Mouse (Mus musculus): Measurements from ENCODE around the gene Ckmt2. TPM values are rescaled to one million over a fixed set of nuclear protein-coding genes. Genes with fewer than 3 reads are reported as not detected.

Gene Ckmt2
- polyA plus RNA-seq, 1 experiment: not detected

GRCm38 (mm10) chr13:91824845-91825550 is 51.7 kb downstream of the Ckmt2 start:
- Histone ChIP-seq H3K4me1 (ENCODE audit: control insufficient read depth, insufficient read depth, insufficient read length, low read length) (no peaks in the 10 kb centered on the region), H3K36me3 (ENCODE audit: control insufficient read depth, insufficient read depth, low read length) (no peaks in the 10 kb centered on the region), H3K27ac (ENCODE audit: insufficient read depth, low read depth, low read length) (no peak overlapping the region), H3K4me3 (ENCODE audit: low read depth, low read length) (no peak overlapping the region), H3K27me3 (ENCODE audit: control insufficient read depth, insufficient read depth, low read length) (no peaks in the 10 kb centered on the region)
- 62% methylated on average over 4 of the region's 4 CpGs for WGBS
- TF ChIP-seq POLR2A (IDR thresholded peaks at IDR 0.05; ENCODE audit: low read depth, low read length) (no peak), CTCF (IDR thresholded peaks at IDR 0.05; ENCODE audit: extremely low read depth, insufficient read length, insufficient replicate concordance, low read depth, low read length) (no peak)

GRCm38 (mm10) chr13:91823735-91824134 is 53.0 kb downstream of the Ckmt2 start:
- TF ChIP-seq POLR2A (IDR thresholded peaks at IDR 0.05; ENCODE audit: low read depth, low read length) (no peak), CTCF (IDR thresholded peaks at IDR 0.05; ENCODE audit: extremely low read depth, insufficient read length, insufficient replicate concordance, low read depth, low read length) (no peak)
- H3K27me3 ChIP-seq (ENCODE audit: control insufficient read depth, insufficient read depth, low read length): no peaks in the 10 kb centered on the region
- H3K4me1 ChIP-seq (ENCODE audit: control insufficient read depth, insufficient read depth, insufficient read length, low read length): no peaks in the 10 kb centered on the region
- no peak overlapping the region for H3K27ac ChIP-seq (ENCODE audit: insufficient read depth, low read depth, low read length)
- H3K36me3 ChIP-seq (ENCODE audit: control insufficient read depth, insufficient read depth, low read length): no peaks in the 10 kb centered on the region
- H3K4me3 ChIP-seq (ENCODE audit: low read depth, low read length): no peak overlapping the region
- WGBS: 74% methylated on average over 6 of the region's 6 CpGs

DNA sequence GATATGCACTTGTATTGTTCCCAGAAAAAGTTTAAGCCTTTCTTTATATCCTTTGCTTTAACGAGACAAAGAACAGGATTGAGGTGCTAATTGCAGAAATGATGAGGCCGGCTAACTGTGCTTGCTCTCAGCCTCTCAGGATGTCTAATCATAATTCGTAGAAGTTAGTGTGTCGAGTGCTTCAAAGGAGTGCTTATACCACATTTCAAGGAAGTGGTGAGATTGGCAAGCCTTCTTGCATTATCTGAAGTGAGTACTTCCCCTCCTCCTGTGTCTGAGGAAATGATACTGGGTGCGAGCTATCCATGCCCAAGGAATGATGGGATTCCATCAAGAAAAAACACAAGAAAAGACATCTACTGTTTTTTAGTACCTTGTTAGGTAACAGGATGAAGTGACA is 62.0 kb downstream of the Ckmt2 start:
- Histone ChIP-seq H3K27ac (ENCODE audit: insufficient read depth, low read depth, low read length) (no peak overlapping the region), H3K4me3 (ENCODE audit: low read depth, low read length) (no peak overlapping the region), H3K4me1 (ENCODE audit: control insufficient read depth, insufficient read depth, insufficient read length, low read length) (no peaks in the 10 kb centered on the region), H3K27me3 (ENCODE audit: control insufficient read depth, insufficient read depth, low read length) (no peaks in the 10 kb centered on the region), H3K36me3 (ENCODE audit: control insufficient read depth, insufficient read depth, low read length) (no peaks in the 10 kb centered on the region)
- WGBS: 83% methylated on average over 5 of the region's 5 CpGs
- no peak for TF ChIP-seq POLR2A (IDR thresholded peaks at IDR 0.05; ENCODE audit: low read depth, low read length)
- no peak for TF ChIP-seq CTCF (IDR thresholded peaks at IDR 0.05; ENCODE audit: extremely low read depth, insufficient read length, insufficient replicate concordance, low read depth, low read length)

DNA sequence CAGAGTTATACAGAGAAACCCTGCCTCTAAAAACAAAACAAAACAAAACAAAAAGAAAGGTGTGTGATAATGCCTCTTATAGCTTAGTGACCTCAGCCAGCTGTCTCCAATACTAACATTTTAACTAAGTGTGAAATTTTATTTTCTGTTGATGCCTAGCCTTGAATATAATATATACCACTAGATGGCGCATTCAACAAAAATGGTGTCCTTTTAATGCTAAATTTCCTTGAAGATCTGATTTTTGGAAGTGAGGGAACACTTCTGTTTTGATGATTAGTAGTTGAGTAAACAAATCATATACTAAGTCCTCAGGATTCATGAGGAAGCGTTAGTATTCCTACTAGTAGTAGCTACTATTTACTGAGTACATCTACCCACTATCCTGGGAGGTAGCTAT is 67.2 kb downstream of the Ckmt2 start:
- Histone ChIP-seq H3K4me1 (ENCODE audit: control insufficient read depth, insufficient read depth, insufficient read length, low read length) (no peaks in the 10 kb centered on the region; the same call in 1 of the 2 replicates), H3K4me3 (ENCODE audit: low read depth, low read length) (no peak overlapping the region), H3K36me3 (ENCODE audit: control insufficient read depth, insufficient read depth, low read length) (peaks cover 9% of the 10 kb centered on the region), H3K27ac (ENCODE audit: insufficient read depth, low read depth, low read length) (no peak overlapping the region), H3K27me3 (ENCODE audit: control insufficient read depth, insufficient read depth, low read length) (no peaks in the 10 kb centered on the region)
- WGBS: 15% methylated on average over 2 of the region's 2 CpGs
- TF ChIP-seq CTCF (IDR thresholded peaks at IDR 0.05; ENCODE audit: extremely low read depth, insufficient read length, insufficient replicate concordance, low read depth, low read length): no peak
- TF ChIP-seq POLR2A (IDR thresholded peaks at IDR 0.05; ENCODE audit: low read depth, low read length): no peak

DNA sequence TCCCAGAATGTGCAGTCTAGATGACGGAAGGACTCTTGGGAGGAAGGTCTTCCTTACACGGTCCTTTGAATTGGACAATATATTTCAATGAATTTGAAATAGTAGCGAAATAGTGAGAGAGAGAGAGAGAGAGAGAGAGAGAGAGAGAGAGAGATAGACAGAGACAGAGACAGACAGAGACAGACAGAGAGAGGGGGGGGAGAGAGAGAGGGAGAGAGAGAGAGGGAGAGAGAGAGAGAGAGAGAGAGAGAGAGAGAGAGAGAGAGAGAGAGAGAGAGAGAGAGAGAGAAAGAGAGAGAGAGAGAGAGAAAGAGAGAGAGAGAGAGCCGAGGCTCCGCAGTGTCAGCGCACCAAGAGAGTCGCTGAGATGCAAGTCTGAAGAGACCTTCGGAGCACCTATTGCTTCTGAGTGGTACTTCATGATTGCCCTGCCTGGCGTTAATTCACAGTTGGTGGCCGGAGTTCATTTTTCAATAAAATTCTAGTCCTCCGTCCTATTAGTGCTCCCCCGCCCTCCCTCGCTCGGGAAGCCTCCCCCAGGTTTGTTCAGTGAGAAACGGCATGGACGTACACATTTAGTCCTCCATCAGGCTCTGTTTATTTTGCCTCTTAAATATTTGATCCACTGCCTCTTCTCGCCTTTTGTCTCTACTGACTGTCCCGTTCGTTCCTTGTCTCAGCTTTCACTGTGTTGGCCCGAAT is 68.7 kb downstream of the Ckmt2 start:
- TF ChIP-seq CTCF (IDR thresholded peaks at IDR 0.05; ENCODE audit: extremely low read depth, insufficient read length, insufficient replicate concordance, low read depth, low read length) (no peak), POLR2A (IDR thresholded peaks at IDR 0.05; ENCODE audit: low read depth, low read length) (no peak)
- peak overlapping the region; percentile 90 for H3K27ac ChIP-seq (ENCODE audit: insufficient read depth, low read depth, low read length)
- no peaks in the 10 kb centered on the region for H3K27me3 ChIP-seq (ENCODE audit: control insufficient read depth, insufficient read depth, low read length)
- H3K4me3 ChIP-seq (ENCODE audit: low read depth, low read length): peak overlapping the region; percentile 96
- H3K4me1 ChIP-seq (ENCODE audit: control insufficient read depth, insufficient read depth, insufficient read length, low read length): no peaks in the 10 kb centered on the region; the same call in 1 of the 2 replicates
- WGBS: 7% methylated on average over 20 of the region's 20 CpGs
- H3K36me3 ChIP-seq (ENCODE audit: control insufficient read depth, insufficient read depth, low read length): peaks cover 13% of the 10 kb centered on the region

GRCm38 (mm10) chr13:91807155-91807839 is 69.4 kb downstream of the Ckmt2 start, which contains the start of gene Zcchc9:
Gene Zcchc9 (minus strand): TSS chr13:91807705.
- peaks cover 13% of the 10 kb centered on the region for H3K36me3 ChIP-seq (ENCODE audit: control insufficient read depth, insufficient read depth, low read length)
- under 1% methylated on average over 50 of the region's 50 CpGs for WGBS
- no peaks in the 10 kb centered on the region for H3K27me3 ChIP-seq (ENCODE audit: control insufficient read depth, insufficient read depth, low read length)
- H3K27ac ChIP-seq (ENCODE audit: insufficient read depth, low read depth, low read length): peak within 1 kb of the TSS; percentile 90
- TF ChIP-seq POLR2A (IDR thresholded peaks at IDR 0.05; ENCODE audit: low read depth, low read length) (peak; percentile 73), CTCF (IDR thresholded peaks at IDR 0.05; ENCODE audit: extremely low read depth, insufficient read length, insufficient replicate concordance, low read depth, low read length) (no peak)
- H3K4me3 ChIP-seq (ENCODE audit: low read depth, low read length): peak within 1 kb of the TSS; percentile 96
- H3K4me1 ChIP-seq (ENCODE audit: control insufficient read depth, insufficient read depth, insufficient read length, low read length): no peaks in the 10 kb centered on the region; the same call in 1 of the 2 replicates

Other genes with a start within 250 kb of the Ckmt2 start
- 12.1 and 31.8 TPM in 2 replicates for gene Acot12, start 135.4 kb downstream of the Ckmt2 start, polyA plus RNA-seq (2012; rRNA removed)
- 3.9 and 12.9 TPM in 2 replicates for gene Zcchc9, start 69.2 kb downstream of the Ckmt2 start, polyA plus RNA-seq (2012; rRNA removed)

Measured in small intestine, adult 2 months (tissue).